Mouse (Mus musculus) lung, adult 2 months (tissue): ENCODE measurements around the gene Reep1.

Source experiments
- CTCF ChIP-seq: fragments of 200-500 bp; IDR thresholded peaks from 2 replicates; pipeline ENCODE4 v1.5.1; 2011; ENCODE audit warnings: mild to moderate bottlenecking, low read length, control low read depth; ENCODE audit not compliant: insufficient read depth
- POLR2A ChIP-seq: fragments of 200-500 bp; IDR thresholded peaks from 2 replicates; pipeline ENCODE4 v1.6.1; 2011; ENCODE audit warnings: low read depth, mild to moderate bottlenecking, control low read depth, low read length, borderline replicate concordance; ENCODE audit errors: extremely low read depth

DNA sequence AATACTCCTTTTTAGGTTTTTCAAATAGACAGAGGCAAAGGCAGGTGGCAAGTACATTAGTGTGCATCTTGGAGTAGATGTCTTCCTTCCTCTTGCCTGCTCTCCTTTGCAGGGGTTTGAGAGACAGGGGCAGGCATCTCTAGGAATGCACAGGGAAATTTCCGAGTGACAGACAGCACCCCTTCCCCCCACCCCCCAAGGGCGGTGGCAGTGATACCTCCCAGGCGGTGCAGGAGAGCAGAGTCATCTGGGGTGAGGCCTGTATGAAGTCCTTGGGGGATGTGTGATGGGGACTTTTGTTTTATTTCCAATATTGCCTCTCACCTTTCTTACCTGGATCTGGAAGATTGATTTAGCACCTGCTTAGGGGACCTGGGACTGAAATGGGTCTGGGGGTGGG, 1.2 kb downstream of the Reep1 start:
- TF ChIP-seq POLR2A, result no peak
- TF ChIP-seq CTCF, result no peak
